Mouse (Mus musculus): ENCODE results near the gene Nolc1.
A peak's percentile ranks its signal among the peaks of the same experiment; 100 is the strongest.

Nolc1 gene

DNA sequence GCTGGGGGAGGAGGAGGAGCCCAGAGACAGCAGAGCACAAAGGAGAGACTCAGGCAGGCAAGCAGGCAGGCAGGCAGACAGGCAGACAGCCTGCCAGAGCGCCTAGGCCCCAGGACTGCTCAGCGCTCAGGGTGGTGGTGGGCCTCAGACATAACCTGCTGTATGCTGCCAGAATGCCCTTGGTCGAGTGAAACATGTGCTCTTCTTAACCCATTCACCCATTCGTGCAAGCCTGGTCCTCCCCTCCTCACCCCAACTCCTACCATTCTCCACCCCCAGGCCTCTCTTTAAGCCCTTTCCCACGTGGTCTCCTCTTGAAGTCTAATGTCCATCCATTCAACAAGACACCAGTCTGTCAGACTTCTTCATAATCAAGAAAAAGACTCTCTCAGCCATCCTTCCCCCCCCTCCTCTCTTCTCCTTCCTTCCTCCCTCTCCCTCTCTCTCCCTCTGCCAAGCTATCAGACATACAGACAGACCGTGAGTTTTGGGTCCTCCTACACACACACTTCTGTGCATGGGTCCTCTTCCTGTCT is 33.1 kb upstream of the Nolc1 start:
- no peak for DNase-seq (ENCODE audit: low spot score in 2 of 2)

DNA sequence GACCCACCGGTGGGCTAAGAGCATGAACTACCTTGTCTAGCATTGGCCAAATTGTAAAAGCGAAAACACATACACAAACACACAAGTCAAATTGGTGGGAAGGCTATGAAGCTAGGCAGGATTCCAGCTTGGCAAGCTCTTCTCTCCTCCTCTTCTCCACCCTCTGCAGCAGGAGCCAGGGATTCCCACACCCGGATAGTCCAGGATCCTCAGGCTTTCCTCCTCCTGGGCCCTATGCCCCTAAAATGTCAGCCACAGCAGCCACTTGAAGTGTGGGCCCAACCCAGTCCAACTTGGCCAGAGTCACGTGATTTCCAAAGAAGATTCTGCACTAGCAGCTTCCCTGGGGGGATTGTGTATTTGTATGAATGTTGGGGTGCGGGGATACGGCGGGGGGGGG is 32.3 kb upstream of the Nolc1 start:
- no peak for DNase-seq (ENCODE audit: low spot score in 2 of 2)

DNA sequence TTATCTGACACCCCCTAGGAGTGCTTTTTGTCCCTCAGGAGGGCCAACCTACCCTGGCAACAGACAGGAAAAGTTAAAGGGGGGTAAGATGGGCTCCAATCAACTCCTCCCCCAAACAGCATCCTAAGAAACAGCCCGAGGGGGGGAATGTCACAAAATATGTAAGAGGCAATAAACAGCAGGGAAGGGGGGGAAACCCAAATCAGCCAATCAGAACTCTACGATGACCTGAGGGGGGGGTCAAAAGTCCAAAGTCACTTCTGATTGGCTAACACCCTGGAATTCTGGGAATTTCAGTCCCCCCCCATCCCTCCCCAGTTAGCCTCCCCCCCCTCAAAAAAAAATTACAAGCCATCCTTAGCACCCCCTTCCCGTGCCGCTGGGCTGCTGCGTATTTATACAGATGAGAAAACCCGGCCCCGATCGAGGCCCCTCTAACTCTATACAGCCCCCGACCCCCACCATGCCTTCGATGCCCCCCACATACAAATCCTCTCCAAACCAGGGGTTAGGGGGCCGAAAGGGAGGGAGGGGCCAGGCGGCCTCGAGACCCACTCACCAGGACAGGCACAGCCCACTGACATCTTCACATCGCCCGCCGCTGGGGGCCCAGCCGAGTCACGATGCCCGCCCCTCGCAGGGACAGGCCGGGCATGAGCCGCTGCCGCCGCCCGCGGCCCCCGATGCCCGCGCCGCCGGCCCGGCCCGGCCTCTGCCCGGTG is 31.2 kb upstream of the Nolc1 start, which contains the start of gene Pprc1:
Gene Pprc1, plus strand, starts transcription at position 616 of the 722 bp plus-strand sequence.
- no peak for DNase-seq (ENCODE audit: low spot score in 2 of 2)

DNA sequence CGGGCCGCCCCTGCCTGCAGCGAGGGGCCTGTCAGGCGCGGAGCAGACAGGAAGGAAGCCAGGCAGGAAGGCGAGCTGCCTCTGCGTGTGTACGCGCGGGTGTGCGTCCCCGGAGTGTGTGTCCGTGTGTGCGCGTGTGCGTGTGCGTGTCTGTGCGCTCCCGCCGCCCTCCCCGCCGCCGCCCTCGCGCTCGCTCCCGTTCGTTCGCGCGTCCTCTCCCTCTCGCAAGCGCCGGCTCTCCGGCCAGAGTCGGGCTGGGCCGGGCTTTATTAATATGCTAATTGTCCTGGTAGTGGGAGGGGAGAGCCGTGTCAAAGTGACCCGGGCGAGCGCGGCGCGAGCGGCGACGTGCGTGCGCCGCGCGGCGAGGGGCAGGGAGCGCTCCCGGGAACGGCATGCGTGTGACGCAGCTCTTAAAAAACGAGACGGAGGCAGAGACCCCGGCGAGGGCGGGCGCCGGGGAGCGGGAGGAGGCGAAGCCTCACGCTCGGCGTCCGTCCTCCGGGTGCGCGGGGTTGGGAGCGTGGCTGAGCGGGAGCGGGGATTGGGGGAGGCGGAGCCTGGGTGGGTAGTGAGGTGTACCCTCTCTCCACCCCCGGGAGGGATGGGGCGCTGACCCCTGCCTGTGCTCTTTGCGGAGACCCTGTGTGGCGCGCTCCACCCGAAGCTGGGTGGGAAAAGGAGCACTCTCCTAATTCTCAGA is 30.5 kb upstream of the Nolc1 start, which contains the start of gene Ldb1:
Gene Ldb1, minus strand, starts transcription at position 222 of the 703 bp plus-strand sequence.
- DNase-seq (ENCODE audit: low spot score in 2 of 2) = peak; percentile 74 to 78

DNA sequence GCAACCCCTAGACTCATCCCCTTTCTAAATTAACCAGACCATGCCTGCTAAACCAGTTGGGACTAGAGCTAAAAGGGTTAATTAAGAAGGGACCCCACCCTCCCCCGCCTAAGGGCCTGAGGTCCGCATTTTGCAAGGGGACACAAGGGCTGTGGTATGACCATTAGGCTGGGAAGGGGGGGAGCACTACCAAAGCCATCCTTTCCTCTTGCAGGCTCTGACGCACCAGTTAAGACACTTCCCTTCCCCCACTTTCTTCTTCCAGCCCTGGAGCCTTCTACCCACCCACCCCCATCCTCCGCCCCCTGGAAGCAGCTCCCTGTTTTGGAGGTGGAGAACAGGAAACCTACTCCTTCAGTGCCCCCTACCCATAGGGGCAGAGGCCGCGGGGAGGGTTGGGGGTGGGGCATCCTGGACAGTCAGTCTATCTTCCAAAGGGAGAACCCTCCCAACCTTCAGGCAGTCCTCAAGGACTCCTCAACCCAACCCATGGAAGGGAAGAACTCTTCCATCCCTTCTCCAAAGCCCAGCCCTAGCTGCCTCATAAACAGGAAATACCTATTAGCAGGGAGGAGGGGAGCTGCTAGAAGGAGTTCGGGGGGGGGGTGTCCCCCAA is 29.9 kb upstream of the Nolc1 start:
- DNase-seq (ENCODE audit: low spot score in 2 of 2) = peak in 1 of 2 experiments; percentile 58

DNA sequence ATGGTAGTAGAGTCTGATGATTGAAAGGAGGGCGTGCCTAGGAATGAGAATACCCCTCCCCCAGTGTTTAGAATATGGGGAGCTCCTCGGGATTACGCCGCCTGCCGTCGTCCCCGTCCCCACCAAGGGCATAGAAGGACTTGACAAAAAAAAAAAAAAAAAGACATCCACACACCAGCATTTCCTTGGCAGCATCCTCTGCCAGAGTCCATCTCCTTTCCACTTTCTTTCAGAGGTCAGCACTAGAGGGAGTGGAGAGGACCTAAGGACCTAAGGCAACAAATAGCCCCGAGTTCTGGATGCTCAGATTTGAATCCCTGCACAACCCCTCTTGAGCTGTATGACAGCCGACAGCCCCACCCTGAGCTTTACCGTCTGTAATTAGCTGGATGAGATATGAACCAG is 29.0 kb upstream of the Nolc1 start:
- DNase-seq (ENCODE audit: low spot score in 2 of 2) = no peak

DNA sequence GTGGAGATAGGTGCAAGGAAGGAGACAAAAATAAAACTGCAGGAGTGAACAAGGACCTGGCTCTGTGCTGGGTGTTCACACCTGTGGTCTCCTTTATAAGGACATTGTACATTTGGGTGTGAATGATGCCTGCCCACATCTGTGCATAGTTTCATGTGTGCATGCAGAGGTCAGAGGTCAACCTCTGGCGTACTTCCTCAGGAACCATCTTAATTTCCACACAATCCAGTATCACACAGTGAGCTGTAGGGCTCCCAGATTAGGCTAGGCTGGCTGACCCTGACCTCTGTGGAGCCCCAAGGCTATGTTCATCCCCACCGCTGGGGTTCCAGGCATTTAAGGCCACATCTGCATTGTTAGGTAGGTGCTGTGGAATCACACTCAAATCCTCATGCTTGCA is 28.2 kb upstream of the Nolc1 start:
- no peak for DNase-seq (ENCODE audit: low spot score in 2 of 2)

DNA sequence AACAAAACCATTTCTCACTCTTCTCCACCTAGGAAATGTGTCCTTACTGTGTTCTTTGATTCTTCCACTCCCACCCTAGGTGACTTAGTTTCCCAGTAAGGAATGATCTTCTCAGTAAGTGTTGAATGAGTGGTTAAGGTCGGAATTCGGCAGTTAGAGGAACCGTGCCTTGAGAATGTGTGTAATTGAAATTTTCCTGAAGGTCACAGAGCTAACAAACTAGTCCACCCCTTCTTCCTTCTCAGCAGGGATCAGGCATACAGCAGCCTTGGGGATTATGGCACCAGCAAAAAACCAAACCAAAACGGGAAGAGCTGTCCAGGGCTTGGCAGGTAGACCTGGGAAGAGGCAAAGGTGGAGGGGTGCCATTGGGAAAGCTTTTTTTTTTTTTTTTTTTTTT is 26.5 kb upstream of the Nolc1 start:
- DNase-seq (ENCODE audit: low spot score in 2 of 2) = no peak

DNA sequence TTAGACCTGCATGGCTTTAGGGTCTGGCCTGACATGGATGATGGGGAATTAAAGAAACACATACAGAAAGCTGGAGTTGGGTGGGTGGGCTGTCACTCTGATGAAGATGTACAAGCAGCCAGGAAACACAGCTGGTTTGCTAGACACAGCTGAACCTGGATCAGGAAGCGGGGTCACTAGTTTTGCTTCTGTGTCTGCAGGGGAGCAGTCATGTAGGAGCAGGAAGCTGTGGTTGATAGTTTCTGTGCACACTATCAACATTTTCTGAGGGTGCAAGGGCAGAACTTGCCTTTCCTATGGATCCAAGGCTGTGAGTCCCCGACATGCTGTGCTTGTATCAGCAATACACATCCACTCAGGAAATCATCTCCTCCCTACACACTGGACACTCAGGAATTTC is 25.2 kb upstream of the Nolc1 start:
- DNase-seq (ENCODE audit: low spot score in 2 of 2) = no peak

DNA sequence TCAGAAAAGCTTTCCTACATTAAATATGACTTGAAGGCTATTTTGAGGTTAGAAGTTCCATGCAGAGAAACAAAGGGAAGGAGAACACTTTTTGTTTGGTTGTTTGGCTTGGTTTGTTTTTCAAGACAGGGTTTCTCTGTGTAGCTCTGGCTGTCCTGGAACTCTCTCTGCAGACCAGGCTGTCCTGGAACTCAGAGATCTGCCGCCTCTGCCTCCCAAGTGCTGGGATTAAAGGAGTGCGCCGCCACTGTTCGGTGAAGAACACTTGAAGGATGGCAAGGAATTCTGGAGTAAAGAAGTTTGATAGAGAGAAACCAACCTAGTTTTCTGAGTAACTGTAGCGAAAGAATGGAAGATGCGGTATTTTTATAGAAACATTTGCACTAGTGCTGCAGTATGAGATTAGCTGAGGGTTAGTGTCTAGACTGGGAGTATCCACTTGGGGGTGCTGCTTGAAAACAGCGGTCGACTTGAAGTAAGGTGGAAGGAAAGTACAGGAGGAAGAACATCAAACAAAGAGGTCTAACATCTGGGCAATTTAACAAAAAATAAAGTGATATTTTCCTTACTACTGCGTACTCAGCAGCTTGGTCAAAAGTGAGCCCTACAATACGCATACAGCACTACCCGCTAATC is 19.8 kb upstream of the Nolc1 start:
- DNase-seq (ENCODE audit: low spot score in 2 of 2) = peak in 1 of 2 experiments; percentile 29

DNA sequence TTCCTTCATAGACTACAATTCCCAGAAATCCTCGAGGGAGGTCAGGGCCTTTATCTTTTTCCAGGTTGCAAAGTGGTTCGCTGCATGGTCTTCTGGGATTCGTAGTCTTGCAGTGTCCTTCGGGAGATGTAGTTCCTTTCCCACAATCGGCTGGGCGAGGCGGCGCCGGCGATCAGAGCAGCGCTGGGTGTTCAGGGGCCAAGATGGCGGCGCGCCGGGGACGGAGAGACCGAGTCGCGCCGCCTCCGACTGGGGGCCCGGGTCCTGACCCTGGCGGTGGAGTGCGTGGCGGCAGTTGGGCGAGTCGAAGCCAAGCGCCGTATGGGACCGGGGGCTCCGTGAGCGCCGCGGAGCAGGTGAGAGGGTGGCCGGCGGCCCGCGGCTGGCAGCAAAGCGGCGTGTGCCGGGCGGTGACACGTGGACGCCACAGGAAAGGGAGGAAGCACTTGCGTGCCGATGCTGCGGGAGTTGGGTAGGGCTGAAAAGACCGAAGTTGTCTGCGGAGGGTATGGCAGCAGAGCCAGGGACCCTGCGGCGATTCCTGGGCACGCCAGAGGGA is 19.2 kb upstream of the Nolc1 start:
- DNase-seq (ENCODE audit: low spot score in 2 of 2) = peak; percentile 87 to 89

DNA sequence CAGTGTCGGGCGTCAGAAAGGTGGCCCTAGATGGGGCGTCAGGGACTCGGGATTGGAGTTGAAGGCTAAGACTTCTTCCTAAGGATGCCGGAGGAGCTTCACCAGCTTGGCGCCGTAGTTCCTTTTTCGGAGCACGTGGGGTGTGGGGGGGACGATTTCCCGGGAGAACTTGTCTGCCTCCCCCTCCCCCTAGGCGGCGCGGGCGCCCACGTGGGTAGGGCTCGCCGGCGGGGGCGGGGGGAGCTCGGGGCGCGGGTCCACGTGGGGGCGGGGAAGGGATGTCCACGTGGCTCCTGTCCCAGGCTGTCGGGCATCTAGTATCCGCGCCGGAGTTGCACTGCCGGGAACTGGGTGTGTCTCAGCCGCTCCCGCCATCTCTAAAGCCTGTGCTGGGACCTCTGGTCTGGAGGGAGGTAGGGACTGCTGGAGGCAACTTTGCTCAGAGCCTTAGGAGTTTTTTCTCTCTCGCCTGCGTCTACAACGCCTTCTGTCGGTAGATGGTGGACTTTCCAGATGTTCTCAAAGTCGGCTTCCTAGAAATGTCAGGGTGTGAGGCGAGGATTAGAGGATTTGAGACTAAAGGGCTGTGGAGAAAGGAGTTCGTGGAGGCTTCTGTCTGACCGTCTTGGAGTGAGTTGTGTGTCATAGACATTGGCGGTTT is 18.6 kb upstream of the Nolc1 start:
- DNase-seq (ENCODE audit: low spot score in 2 of 2) = peak in 1 of 2 experiments; percentile 66

DNA sequence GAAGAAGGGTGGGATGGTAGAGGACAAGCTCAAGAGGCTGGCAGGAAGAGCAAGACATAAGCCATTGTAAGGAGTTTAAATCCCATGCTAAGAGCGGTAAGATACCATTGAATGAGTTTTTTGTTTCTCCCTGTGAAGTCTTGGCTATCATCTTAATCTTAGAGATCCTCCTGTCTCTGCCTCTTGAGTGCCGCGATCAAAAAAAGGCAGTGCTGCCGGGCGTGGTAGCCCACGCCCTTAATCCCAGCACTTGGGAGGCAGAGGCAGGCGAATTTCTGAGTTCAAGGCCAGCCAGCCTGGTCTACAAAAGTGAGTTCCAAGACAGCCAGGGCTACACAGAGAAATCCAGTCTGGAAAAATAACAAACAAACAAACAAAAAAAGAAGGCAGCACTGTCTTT is 17.2 kb upstream of the Nolc1 start:
- no peak for DNase-seq (ENCODE audit: low spot score in 2 of 2)

DNA sequence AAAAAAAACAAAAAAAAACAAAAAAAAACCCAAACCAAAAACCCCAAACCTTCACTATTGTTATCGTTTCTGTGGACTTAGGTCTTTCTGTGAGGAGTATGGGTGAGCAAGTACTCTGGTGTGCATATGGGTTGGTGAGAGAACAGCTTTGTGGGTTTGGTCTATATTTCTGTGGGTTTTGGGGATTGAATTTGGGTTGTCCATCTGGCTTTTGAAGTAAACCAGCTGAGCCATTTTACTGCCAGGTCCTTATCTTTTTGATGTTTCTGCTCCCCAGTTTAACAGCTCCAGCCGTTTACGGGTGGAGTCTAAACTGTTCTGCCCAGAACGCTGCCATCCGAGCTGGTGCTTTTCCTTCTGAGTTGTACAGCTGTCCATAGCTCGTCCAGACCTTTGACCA is 14.8 kb upstream of the Nolc1 start:
- DNase-seq (ENCODE audit: low spot score in 2 of 2) = no peak

DNA sequence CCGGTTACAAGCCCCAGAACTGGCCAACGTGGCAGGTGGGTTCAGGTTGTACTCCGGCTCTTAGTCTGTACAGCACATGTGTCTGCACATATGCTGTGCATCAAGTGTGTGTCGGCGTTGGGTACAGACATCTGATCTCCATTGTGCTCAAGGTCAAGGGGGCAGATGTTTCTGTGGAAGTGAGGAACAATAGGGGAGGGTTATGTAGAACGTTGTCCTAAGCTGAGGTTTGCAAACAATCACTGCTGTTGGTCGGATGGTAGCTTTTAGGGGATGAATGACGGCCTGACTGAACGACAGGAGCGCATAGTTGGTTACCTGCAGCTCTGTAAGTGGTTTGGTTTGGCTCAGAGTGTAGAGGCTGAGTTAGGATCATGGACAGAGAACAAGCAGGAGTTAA is 7.6 kb upstream of the Nolc1 start:
- DNase-seq (ENCODE audit: low spot score in 2 of 2) = no peak

DNA sequence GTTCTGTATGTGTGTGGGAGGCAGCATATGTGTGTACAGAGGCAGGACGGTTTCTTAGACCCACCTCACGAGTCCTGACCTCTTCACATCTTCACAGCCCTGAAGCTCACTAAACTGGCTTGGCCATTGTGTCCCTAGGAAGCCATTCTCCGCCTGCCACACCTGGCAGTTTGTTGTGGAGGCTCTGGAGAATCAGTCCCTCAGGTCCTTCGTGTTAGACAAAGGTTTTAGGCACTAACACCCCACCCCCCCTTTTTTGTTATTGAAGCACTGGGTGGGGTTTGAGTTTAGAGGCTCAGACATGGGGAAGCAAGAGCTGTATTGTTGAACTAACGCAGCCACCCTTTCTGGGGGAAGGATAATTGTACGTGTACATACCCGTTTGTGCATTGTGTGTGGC is 2.4 kb upstream of the Nolc1 start:
- no peak for DNase-seq (ENCODE audit: low spot score in 2 of 2)

DNA sequence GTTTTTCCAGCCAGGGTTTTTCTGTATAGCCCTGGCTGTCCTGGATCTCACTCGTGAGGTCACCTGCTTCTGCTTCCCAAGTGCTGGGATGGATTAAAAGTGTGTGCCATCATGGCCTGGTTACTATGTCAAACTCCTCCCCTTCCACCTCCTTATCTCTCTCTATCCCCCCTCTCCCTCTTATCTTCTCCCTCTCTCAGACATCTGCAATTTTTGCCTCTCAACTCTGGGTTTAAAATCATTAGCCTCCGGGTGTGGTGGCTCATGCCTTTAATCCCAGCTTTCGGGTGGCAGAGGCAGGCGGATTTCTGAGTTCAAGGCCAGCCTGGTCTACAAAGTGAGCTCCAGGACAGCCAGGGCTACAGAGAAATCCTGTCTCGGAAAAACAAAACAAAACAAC is 1.4 kb upstream of the Nolc1 start:
- DNase-seq (ENCODE audit: low spot score in 2 of 2) = no peak

DNA sequence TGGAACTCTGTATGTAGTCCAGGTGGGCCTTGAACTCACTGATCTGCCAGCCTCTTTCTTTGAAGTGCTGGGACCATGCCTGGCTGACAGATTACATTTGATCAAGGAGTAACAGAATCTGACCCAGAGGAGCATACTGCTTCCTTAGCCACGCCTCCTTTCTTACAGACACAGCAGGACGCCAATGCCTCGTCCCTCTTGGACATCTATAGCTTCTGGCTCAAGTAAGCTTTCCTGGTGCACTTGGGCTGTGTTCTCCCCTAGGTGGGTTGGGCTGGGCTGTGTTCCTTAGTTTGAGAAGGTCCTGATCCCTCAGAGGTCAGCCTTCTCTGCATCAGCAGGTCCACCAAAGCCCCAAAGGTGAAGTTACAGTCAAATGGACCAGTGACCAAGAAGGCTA is 2.9 kb downstream of the Nolc1 start:
- no peak for DNase-seq (ENCODE audit: low spot score in 2 of 2)

DNA sequence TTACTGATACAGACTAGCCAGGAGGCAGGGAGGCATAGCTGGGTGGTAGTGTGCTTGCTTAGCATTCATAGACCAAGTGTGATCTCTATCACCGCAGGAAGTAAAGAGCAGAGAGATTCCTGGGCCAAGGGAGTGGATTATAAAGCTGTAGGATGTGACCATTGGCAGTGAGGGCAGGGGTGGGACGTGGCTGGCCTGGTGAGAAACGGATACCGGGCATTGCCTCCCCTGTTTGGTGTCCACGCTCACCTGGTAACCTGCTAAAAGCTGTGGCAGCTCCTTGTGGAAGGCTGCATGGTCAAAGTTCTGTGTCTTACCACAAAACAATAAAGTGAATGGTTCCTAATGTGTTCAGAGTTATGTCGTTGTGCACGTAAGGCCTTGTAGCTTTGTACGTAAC is 9.5 kb downstream of the Nolc1 start:
- DNase-seq (ENCODE audit: low spot score in 2 of 2) = no peak

DNA sequence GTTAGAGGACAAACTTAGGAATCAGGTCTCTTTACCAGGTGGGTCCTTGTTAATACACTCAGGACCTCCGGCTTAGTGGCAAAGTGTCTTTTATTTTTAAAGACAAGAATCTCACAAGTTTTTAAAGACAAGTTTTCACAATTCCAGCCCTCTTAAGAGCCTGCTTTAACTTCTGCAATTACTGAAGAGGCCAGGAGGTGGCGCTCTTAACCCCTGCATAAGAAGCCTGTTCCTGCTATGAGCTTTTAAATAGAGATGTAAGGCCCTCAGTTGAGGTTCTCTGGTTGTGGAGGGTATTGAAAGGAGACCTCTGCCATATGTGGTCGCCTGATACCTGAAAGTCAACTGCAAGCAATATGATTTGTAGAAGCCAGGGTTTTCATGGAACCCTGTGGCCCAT is 10.7 kb downstream of the Nolc1 start:
- peak in 1 of 2 experiments; percentile 51 for DNase-seq (ENCODE audit: low spot score in 2 of 2)

DNA sequence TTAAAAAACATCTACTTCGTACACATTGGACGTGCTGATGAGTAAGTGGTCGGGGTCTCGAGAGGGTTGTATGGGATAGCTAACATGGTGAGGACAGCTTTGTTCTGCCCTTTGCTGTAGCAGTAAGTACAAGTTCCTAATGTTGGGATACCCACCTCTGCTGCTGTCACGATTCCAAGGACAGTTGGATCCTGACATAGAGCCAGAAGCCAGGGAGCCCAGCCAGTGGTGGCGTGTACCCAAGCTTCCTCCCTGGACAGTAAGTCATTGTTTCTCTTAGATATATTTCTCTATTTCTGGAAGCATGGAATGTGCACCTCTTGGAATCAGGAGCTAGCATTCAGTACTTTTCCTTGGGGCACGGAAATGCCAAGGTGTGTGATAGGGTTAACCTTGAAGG is 12.2 kb downstream of the Nolc1 start:
- DNase-seq (ENCODE audit: low spot score in 2 of 2) = no peak
